Mouse (Mus musculus) lung, adult 18-20 months (tissue): Measurements from ENCODE around the gene Mymk.

Experiments
- DNase-seq, 2 experiments: peaks; one replicate each; pipeline ENCODE4 v3.0.0; 2022; ENCODE audit warnings: mixed read lengths in 2 of 2

Mymk gene

DNA sequence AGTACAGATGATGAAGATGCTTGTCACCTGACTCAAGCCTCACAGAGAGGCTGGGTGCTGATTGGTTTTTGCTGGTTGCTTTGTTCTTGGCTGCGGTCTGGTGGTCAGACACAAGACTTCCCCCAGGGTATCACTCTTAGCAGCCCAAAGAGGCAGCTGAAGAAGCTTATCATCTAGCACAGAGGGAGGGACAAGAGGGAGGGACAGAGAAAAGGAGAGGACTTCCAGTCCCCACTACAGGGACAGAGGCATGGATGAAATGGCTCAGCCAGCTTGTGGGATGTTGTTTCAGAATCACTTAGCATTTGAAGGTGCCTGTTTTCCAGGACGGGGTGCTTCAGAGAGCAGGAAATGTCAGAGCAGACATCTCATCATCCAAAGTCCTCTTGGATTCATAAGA is 6.3 kb upstream of the Mymk start:
- DNase-seq = no peak

DNA sequence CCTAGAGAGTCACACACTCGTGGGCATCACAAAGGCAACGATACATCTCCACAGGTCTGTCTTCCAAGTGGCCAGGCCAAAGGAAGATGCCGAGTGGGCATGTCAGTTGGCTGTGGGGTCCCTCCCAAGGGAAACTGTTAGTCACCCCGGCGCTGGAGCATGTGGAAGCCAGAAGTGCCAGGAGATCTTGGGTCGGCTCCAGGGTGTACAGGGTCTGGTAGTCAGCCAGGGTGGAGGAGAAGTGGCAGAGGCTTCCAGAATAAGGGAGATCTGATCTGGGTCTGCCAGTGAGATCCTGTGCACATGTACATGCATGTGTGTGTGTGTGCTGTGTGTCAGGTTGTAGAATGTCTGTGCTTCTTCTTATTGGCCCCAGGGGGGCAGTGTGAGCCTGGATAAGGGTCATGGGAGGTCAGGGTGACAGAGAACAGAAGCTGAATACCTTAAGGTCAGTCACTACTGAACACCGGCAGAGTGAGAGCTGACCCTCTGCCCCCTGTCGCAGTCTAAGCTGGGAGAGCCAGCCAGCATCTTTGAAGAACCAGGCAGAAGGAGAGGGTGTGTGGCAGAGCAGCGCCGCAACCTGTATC is 5.8 kb upstream of the Mymk start:
- DNase-seq = no peak

GRCm38 (mm10) chr2:27075485-27075884 is 3.5 kb upstream of the Mymk start:
- DNase-seq = peak in 1 of 2 experiments; percentile 47

DNA sequence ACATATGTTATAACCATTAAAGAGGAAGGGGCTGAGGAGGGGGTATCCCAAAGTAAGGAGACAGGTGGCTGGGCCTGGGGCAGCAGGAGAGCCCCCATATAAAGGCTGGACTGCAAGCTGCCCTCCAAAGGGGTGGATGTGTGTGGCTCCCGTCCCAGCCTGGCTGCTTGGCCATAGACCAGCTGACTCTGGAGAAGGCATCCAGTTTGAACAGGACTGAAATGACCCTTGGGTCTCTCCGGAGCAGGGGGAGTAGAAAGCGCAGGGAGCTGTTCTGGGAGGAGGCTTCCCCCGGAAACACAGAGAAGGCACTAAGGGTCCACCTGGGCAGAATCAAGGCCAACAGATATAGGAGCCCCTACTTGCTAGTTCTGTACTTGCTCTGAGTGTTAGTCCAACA is 2.8 kb upstream of the Mymk start:
- no peak for DNase-seq

GRCm38 (mm10) chr2:27073407-27073806 is 1.4 kb upstream of the Mymk start:
- DNase-seq = no peak

DNA sequence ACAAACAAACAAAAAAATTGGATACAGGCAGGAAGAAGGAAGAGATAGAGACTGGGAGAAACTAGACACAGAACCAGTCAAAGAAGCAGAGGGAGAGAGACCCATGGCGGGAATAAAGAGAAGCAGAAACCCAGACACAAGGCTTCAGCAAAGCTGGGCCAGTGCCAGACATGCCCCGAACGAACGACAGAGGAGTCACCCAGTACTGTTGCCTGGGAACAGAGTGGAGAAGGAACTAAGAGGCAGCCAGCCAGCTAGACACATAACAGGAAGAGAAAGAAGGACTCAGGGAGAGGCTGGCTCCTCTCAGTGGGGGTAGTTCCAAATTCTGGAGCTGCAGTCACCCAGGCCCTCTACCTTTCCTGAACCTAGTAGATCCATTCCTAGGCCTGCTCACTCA is 842 bp downstream of the Mymk start:
- peak; percentile 56 to 68 for DNase-seq

- no peak for DNase-seq
Observed at GRCm38 (mm10) chr2:27070247-27070813, 1.6 kb downstream of the Mymk start.

- no peak for DNase-seq
Observed at GRCm38 (mm10) chr2:27069646-27070045, 2.3 kb downstream of the Mymk start.

- DNase-seq = no peak
Observed at GRCm38 (mm10) chr2:27067996-27068395, 4.0 kb downstream of the Mymk start.

DNA sequence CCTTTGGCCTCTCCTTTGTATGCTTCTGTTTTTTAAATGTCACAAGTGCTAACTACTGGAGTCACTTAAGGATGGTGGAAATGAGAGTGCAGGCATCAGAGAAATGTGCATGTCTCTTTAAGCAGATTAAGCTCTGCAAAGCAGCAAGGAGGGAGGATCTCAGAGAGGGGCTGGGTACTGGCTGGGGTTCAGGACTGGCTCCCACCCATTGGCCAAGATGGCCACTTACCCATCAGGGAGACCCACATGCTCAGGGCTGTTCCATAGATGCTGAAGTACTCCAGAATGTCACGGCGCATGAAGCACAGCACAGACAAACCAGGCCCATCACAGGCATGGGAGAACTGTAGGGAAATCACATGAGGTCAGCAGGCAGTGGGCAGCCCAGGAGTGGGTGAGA is 4.9 kb downstream of the Mymk start:
- no peak for DNase-seq

DNA sequence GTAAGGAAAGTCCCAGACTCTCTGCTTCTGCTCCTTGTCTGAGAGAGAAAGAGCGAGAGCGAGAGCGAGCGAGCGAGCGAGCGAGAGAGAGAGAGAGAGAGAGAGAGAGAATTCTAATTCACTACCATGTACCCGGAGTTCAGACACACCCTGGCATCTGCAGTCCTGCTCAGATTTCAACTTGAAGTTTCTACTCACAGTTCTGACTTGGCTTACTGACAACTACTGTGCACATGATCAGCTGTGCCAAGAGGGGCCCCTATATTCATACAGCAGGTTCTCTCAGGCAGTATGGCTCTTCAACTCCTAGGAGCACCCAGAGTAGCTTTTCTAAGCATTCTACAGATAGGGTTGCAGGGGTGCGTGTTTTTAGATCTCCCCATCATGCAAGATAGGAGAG is 12.8 kb downstream of the Mymk start:
- peak in 1 of 2 experiments; percentile 39 for DNase-seq

DNA sequence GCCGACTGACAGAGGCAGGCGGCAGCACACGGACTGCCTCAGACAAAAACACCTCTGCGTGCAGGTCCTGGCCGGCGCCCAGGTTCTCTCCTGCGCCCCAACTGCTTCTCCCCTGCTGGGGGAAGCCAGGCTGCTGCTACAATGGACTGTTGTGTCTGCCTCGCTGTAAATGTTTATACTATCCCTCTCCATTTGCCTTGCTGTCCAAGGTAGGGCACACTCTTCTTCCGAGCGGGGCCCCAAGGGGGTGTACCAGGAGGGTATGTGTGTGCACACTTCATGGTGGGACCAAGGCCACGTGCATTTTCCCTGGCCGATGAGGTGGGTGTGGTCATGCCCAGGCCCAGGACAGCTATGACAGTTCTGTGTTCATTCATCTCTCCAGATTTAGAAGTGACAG is 13.2 kb downstream of the Mymk start:
- DNase-seq = no peak

DNA sequence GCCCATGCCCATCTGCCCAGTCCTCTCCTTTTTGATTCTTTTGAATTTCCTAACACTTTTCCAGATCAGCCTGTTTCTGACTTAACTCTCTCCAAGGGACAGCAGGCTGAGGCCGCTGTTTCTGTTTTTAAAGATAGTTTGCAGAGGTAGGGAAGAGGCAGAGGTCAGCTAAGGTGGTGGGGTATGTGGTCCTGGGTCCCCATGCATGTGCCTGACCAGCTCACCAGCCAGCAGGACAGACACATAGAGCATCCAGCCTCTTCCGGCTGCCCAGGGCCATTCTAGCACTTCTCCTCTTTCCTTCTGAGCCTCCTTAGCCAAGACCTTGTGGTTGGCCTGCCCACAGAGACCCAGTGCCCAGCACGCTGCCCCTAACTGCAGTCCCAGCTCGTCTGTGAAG is 13.7 kb downstream of the Mymk start:
- no peak for DNase-seq

DNA sequence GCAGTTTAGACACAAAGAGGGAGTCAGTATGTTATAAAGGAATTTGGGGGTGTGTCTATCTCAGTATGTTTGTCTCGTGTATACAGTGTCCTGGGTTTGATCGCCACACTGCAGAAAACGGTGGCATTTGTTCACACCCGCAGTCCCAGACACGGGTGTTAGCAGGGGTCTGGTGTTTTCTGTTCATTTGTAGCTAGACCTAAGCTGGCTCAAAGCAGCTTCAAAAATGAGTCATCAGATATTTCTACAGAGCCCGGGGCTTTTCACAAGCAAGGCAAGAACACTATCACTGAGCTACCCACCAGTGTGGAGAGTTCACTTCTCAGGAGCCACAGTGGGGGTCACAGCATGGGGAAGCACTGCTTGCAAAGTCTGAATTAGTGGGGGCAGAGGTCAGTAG is 22.6 kb downstream of the Mymk start:
- DNase-seq = no peak

DNA sequence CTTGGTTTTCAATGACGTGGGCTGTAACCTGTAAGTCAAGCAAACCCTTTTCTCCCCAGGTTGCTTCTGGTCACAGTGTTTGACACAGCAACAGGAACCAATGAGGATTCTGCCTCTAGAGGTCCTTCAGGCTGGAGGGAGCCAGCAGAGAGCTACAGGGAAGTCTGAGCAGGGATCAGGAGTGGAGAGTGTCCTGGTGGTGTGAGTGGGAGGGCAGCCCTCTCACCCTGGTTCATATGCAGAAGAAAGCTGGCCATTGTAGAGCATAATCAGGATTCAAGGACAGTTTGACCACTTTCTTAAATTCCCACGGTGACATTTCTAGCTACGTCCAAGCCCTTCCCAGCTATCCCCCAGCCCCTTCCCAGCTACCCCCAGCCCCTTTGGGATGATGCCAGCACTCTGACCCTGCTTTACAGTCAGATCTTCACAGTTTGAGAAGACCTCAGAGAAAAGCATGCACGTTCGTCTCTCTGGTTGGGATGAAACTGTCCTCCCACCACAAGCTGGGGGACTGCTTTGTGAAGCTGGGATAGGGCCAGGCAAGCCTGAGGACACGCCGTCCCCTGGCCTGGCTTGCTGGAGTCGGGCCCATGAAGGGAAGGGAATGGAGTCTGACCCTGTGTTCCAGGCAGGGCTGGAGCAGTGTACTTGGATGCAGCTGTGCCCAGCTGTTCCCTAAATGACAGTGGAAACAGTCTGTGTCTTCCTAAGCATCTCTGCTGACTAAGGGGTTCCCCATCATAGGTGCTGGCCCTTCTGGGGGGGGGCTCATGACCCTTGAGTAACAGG is 25.8 kb downstream of the Mymk start:
- peak; percentile 62 to 76 for DNase-seq

- no peak for DNase-seq
Observed at GRCm38 (mm10) chr2:27044641-27045040, 27.3 kb downstream of the Mymk start.

DNA sequence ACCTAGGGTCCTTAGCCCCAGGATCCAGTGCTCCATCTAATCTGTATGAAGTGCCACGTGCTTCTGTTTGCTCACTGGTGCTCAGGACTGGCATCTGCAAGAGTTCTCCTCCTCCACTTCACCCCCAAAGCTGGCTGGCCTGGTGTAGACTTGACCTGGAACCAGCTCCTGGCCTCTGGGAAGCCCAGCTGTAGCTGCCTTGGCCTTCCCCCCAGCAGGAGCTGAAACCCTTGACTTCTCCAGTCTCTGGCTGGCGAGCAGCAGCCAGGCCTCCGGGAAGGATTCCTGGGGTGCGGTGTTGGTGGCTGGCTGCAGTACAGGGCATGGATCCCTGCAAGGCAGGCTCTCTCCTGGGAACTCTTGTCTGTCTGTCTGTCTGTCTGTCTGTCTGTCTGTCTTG is 27.8 kb downstream of the Mymk start:
- peak; percentile 35 to 51 for DNase-seq

- DNase-seq = peak; percentile 68 to 73
Observed at GRCm38 (mm10) chr2:27043461-27043860, 28.5 kb downstream of the Mymk start.

DNA sequence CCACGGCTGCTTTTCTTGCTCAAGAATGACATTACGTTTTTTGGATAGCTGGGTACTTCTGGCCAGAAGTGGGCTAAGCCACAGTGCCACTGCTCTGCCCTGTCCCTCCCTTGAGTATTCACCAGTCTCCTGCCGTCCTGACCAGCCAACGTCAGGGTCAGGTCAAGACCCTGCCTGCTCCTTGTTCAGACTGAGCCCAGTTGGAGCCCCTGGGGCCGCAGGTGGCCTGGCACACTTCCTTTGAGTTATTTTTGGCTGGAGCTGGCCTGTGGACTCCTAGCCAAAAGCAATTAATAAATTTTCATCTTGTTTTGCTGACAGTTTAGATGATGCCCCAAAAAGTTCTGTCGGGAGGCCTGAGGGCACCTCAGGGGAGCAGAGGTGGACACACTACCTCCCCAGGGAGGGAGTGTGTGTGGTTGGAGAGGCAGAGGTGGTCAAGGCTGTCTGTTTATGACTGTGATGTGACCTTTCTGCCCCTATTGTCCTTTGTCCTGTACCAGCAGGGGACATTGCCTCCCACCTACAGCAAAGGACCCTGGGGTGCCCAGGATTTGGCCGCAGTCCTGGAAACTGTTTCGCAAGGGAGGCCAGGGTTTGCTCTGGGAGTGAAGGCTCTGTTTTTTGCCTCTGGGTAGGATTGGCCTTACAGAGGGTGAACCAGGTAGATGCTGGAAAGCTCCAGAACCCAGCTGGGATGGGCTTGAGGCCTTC is 29.7 kb downstream of the Mymk start:
- DNase-seq = no peak

GRCm38 (mm10) chr2:27039286-27039685 is 32.7 kb downstream of the Mymk start:
- DNase-seq = no peak

DNA sequence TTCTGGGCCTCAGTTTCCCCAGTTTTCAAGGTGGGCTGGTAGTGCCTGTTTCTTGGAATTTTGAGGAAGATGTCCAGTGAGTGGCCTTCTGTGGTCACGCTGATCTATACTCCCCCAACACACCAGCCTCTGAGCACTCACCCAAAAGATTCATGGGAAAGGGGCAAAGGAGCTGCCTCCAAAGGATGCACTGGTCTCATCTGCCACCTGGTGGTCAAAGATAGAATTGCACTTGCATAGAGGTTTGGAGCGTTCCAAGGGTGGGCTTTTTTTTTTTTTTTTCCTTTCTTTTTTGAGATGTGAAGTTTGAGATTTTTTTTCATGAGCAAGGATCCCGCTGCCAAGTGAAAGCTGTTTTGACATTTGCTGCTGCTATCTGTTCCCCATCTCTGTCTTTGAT is 33.4 kb downstream of the Mymk start:
- DNase-seq = peak; percentile 44 to 68

DNA sequence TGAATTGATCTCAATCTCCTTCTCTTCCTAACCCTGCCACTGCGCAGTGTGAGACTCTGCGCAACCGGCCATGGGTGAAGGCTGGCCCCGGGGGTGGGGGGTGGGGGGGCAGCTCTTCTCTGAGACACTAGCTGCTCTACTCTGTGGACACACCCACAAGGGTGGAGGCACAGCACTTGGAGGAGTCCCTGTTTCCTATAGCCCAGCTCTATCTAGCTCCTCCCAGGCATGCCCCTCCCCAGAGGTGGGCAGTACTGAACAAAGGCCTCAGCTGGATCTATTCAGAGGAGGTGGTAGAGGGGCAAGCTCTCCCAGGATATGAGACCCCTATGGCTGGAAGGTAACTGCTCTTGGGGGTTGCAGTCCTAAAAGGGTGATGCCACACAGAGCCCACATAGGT is 35.0 kb downstream of the Mymk start:
- DNase-seq = no peak

- DNase-seq = peak in 1 of 2 experiments; percentile 2
Observed at GRCm38 (mm10) chr2:27036003-27036402, 36.0 kb downstream of the Mymk start.

- no peak for DNase-seq
Observed at GRCm38 (mm10) chr2:27032361-27032760, 39.6 kb downstream of the Mymk start.
